Mouse (Mus musculus) adrenal gland (tissue): ENCODE data around the gene Ccdc65.

Experiments used
- intact Hi-C: fragments of 180-260 bp; cut with DNase I; formaldehyde crosslinking; loops from one replicate; pipeline ENCODE4 v1.15.1; 2025
- long read RNA-seq, 2 experiments: library from polyadenylated mRNA; unstranded; transcript quantifications; one replicate each; pipeline ENCODE4 v2.0.0; 2020; ENCODE audit warnings: borderline replicate concordance in 1 of 2; ENCODE audit not compliant: insufficient replicate concordance in 1 of 2

The Ccdc65 gene
- long read RNA-seq, experiment 1, result 0 reads
- long read RNA-seq, experiment 2, result 0 reads

DNA sequence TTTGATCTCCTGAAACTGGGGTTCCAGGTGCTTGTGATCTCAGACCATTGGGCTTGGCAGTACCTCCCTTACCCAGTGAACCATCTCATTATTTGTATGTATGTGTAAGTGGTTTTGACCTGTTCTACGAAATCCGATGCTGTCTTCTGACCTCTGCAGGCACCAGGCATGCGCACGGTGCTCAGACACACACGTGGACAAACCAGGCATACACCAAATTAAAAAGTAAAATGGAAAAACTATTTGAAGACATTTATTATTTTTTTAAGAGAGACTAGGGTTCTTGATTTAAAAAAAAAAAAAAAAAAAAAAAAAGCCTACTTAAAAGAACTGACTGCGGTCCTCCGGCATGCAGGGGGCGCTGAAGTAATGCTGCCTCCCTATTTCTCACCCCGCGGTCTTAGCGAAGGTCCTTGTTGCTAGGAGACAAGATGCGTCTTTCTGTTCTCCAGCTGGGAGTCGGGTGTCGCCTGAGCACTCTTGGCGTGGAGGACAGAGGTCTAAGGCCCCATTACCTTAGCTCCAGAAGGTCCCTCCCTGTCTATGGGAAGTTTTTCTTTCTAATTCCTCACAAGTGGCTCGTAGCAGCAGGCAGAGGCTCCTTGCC is at the start of gene Ccdc65:
TSS of gene Ccdc65 (plus strand) at position 442 of the 607 bp plus-strand sequence.
- intact Hi-C loops, result no loop called here

DNA sequence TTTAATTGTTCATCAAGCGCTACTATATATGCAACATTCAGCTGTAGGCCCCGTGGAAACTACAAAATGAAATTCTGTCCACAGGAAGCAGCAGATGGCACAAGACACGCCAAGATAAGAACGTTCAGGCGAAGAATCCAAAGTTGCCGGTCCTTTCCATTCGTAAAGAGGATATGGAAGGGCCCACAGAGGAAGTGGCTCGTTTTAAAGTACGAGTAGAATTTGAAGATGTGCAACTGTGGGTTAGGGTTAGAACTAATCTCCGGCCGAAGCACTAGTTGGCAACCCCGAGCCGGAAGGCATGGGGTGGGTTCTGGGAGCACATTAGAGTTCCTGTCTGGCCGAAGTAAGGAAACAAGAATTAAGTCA is 45.8 kb upstream of the Ccdc65 start:
- intact Hi-C loops, result loop anchor here (5.0 kb wide), 2 partner anchors 125 to 145 kb away; partner anchors contain the start of genes Ddn and Wnt1

DNA sequence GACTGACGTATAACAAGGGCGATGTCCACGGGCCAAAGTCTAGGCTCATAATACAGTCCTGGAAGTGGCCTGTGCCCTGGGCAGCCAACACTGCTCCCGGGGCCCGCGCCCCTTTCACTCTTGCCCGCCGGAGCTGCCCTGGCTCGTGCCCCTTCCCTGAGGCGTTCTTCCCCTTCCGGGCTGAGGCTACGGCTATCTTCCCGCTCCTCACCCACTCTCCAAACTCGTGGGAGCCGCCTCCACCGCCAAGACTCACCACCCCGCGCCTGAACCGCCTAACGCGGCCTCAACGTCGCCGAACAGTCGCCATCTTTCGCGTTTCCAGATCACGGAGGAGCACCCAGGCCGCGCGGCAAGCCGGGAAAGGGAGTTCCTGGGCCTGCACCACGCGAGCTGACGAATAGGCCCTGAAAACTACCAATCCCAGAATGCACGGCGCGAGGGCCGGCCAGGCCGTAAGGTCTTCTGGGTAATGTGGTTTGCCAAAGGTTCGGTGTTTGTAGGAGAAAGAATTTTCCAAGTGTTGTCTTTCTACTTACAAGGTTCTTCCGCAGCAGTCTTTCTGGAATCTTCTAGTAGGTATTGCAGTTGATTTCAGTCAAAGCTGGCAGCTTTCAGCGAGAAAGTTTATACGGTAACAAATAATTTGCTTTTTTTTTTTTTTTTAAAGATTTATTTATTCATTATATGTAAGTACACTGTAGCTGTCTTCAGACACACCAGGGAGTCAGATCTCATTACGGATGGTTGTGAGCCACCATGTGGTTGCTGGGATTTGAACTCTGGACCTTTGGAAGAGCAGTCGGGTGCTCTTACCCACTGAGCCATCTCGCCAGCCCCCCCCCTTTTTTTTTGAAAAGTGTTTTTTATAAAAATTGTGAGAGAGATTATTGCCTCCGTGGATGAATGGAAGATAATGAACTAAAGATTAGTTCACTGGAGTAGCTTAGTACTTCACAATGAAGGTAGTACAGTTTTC is 45.2 kb upstream of the Ccdc65 start, which contains the start of gene Ddx23:
TSS of gene Ddx23 (minus strand) at position 328 of the 979 bp plus-strand sequence.
- intact Hi-C loops, result loop anchor here (5.0 kb wide), 2 partner anchors 124 to 144 kb away; partner anchors contain the start of genes Ddn and Wnt1

DNA sequence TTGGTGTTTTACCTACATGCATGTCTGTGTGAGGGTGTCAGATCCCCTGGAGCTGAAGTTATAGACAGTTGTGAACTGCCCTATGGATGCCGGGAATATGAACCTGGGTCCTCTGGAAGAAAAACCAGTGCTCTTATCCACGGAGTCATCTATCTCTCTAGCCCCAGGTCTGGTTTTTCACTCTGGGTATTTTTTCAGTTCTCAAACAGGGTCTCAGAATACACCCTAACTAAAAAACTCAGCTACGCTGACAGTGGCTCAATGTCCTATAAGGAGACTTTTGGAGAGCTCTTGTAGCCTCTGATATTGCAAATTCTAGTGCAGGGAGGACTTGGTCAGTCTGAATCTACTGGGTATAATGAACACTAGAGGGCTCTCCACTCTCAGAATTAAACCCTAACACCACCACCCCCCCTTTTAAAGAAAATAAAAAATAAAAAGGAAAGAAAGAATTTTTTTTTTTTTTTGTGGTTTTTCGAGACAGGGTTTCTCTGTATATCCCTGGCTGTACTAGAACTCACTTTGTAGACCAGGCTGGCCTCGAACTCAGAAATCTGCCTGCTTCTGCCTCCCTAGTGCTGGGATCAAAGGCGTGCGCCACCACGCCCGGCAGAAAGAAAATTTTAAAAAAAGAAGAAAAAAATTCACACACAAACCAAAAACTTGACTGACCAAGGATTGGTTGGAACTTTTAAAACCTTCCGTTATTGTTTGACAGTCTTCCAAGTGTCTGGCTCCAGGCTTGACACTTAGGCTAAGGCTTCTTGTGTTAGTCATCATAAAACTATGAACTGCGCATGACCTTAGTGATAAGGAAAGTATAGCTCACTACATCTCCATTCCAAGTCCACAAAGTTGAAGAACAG is 43.7 kb upstream of the Ccdc65 start:
- intact Hi-C loops, result loop anchor here (2.0 to 5.0 kb wide), 3 partner anchors 35 to 143 kb away; partner anchors contain the start of genes Ddn and Wnt1

DNA sequence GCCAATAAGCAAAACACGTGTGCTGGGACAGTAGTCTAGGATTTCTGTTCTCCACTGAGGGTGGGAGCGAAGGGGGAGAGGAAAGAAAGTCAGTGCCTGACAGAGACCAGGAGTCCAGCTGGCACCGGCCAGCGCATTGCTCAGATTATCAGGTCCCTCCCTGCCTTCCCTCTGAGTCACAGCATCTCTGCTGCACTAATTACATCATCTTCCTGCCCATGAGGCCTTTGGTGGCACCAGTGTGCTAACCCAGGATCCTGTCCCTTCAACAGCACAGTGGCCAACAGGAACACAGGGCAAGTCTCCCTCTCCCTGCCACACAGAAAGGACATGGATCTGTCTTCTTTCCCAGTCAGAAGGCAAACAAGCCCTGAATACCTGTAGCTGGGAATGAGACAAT is 35.4 kb upstream of the Ccdc65 start:
- intact Hi-C loops, result no loop called here

DNA sequence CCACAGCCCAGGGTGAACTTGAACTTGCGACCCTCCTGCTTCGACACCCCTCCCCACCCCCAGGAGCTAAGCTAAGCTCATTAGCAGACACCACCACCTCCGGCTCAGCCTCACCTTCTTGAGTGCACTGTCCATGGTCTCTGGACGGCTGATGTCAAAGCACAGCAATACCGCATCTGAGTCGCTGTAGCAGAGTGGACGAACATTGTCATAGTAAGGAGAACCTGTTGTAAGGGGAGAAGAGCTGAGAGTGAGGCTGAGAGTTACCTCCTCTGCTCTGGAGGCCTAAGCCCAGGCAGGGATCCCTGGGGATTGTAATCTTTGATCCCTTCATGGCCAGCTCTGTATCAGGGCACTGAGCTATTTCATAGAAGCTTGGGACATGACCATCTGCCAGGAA is 34.3 kb upstream of the Ccdc65 start:
- intact Hi-C loops, result no loop called here

DNA sequence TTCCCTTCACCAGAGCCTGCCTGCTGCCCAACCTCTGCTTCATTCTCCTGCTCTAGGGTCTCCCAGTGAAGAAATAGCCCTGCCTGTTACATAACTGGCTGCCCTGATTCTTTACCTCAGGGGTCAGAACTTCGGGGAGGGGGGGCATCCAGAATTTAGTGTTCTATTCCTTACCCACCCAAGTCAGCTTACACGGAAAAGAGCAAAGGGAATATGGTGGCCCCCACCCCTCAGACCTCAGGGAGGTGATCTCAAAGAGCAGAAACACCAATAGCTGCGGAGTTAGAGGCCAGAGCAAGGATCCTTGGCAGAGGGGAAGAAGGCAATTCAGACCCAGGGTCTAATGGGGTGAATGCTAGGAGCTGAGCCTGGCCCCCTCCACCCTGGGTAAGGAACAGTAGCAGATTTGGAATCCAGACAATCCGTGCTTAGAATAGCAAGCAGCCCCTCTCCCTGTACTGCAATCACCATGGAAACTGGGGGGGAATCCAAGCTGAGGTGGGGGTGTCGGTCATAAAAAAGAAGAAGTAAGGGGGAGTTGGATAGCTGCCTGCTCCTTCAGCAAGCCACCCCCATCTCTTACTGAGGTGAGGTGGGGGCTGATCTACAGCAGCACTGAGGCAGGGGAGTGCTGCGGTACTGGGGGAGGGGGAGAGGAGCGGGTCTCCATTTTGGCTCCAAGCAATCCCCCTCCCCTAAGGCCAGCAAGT is 33.6 kb upstream of the Ccdc65 start:
- intact Hi-C loops, result no loop called here

DNA sequence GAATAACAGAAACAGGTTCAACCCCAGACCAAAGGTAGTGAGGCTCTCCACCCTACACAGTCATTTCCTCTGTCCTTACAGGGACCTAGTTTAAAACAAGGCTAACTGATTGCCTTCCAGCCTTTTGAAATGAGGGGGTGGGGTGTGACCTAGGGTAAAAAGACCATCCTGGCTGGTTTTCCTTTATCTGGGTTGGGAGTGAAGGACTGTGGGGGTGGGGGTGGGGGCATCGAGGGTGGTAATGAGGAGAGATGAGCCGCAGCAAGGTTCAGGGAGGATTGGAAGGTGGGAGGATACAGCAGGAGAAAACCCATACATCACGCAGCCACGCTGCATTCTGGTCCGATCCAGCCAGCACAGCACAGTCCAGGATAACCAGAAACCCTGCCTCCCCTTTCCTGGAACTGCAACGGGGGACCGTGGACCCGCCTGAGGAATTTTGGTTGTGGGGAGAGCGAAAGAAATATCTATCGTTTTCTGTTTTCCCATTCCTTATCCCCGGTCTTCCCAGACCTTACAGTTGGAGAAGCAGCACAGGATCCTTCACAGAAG is 32.9 kb upstream of the Ccdc65 start:
- intact Hi-C loops, result no loop called here

DNA sequence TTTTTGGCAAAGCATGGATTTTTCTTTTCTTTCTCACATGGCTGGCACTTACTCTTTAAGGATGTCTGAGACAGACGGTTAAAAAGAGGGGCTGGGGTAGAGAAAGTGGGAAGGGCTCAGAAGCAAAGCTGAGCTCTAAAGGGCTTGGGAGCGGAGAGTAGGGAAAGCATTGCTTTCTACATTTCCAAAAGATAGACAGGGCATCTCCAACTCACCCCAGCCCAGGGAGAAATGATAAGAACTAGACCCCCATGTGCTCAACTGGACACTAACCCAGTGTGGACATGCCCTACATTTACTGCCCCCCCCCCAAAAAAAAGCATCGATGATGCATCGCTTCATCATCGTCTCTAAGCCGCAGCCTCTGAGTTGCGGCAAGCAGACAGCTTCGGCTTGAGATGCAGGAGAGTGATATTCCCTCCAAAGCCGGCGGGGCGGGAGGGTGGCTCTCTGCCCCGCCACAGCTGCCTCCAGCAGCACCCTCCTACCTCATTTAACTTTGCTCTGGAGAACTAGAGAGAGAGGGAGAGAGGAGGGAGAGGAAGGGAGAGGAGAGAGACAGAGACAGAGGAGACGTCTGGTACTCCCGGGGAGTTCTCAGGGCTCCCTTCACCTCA is 32.3 kb upstream of the Ccdc65 start:
- intact Hi-C loops, result no loop called here

DNA sequence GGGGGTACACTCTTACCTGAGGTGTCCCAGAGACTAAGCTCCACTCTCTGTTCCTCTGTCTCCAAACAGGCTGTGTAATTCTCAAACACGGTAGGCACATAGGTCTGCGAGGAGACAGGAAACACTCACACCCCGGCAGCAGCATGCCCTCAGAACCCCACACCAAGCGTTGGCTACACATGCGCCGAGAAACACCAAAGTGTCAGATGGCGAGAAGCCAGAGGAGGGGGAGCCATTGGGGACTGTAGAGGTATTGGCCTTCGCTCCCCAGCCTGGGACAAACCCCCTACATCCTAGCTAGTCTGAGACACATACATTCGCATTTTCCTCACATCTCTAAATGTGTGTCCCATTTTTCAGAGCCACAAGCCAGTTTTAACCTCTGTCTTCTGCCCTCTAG is 31.5 kb upstream of the Ccdc65 start:
- intact Hi-C loops, result no loop called here

DNA sequence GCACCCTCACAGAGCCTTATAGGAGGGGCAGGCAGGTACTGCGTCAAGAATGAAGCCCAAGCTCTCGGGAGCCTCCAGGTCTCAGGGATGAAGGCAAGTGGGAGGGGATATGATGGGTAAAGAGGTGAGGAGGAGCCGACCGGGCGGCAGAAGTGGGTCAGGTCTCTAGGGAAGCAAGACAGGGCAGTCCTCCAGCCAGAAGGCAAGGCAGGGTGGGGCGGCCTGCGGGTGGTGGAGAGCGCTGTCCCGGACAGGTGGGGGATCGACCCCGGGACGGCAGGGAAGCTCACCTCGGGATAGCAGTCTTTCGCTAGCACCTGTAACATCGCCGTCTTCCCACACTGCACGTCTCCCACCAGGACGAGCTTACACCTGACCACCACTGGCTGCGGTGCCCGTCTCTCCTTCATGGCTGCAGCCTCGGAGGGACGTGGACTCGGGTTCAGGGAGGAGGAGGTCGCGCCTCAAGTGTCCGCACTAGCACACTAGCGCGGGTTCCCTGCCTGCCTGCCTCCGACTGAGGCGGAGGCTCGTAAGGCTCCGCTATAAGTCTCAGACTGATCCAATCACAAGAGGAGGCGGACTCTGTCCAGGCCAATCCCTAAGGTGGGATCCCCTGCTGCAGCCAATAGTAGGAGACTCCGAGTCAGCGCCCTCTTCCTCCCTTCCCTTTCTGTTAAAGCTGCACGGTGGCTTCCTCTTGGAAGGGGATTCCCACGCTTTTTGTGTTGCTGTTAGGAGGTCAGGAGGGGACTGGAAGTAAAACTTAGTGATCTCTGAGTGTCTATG is 30.9 kb upstream of the Ccdc65 start, which contains the start of gene Rnd1:
TSS of gene Rnd1 (minus strand) at position 522 of the 789 bp plus-strand sequence.
- intact Hi-C loops, result no loop called here

DNA sequence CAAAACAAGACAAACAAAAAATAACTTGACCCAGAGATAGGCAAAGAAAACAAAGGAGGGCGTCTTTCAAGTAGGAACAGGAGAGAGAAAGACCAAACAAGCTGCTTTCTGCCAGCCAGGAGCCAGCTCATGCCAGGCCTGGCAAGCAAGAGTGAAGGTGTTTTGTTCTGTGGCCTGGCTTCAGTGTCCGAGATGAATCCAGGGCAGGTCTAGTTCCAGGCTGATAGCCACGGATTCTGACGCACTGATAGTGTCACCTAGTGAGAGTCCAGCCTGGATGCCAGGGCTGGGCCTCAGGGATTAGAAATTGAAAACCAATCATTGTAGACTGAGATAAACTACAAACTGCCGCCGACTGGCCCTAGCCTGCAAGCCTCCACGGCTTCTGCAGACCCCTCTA is 30.0 kb upstream of the Ccdc65 start:
- intact Hi-C loops, result no loop called here

DNA sequence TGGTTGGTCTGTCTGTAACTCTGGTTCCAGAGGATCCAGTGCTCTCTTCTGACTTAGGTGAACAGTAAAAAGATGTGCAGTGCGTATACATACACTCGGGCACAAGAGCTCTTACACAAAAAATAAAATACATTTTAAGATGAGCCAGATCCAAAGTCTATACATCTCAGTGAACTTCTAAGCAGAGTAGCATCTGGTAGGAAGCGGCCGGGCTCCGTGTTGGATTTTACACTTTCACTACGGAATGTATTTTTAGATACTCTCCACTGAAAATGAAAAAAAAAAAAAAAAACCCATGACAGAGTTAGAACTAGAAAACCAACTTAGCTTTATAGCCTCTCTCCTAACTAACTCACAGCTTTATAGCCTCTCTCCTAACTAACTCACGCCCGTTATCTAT is 27.3 kb upstream of the Ccdc65 start:
- intact Hi-C loops, result no loop called here

DNA sequence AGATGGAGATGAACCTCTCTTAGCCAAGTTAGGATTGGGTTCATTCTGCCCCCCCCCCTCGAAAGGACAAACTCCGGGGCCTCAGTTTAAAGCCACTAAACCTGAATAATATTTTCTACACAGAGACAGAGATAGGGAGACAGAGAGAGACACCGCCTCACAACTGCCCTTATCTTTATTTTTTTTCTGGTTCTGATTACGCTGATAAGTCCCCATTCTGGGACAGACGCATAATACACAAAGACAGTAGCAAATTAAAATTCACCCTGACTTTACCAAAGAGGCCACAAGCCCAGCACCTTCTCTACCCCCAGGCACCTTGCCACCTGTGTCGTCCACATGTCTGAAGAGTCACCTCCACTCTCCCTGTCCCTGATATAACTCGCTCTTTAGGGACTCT is 26.4 kb upstream of the Ccdc65 start:
- intact Hi-C loops, result no loop called here

DNA sequence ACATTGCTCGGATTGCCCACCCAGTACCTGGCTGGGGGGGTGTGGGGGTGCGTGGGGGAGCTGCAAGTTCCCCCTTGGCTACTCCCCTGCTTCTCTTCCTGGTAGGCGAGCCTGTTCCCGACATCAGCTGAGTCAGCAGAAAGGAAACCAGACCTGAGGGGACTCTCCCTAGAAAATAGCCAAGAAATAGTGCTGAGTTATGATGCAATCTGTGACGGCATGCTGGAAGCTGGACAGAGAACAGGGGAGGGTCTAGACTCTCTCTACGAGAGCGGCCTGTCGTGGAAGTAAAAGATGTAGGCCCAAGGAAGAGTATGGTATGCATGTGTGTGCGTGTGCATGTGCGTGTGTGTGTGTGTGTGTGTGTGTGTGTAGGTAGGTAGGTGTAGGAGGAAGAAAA is 24.8 kb upstream of the Ccdc65 start:
- intact Hi-C loops, result no loop called here

DNA sequence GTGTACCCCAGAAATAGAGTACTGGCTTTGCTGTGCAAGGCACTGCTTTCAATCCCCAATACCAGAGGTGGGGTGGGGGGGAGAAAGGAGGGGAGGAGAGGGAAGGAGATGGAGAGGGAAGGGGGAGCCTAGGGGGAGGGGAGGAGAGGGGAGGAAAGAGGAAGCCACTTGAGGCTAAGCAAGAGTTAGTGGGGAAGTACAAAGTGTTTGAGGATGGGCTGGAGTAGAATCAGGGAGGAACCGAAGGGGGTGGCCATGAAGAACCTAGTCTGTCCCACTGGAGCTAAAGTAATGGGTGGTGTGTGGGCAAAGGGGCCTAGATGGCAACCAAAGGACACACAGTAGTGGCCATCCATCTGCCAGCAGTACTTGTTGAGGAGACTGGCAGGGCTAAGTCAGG is 24.3 kb upstream of the Ccdc65 start:
- intact Hi-C loops, result no loop called here

DNA sequence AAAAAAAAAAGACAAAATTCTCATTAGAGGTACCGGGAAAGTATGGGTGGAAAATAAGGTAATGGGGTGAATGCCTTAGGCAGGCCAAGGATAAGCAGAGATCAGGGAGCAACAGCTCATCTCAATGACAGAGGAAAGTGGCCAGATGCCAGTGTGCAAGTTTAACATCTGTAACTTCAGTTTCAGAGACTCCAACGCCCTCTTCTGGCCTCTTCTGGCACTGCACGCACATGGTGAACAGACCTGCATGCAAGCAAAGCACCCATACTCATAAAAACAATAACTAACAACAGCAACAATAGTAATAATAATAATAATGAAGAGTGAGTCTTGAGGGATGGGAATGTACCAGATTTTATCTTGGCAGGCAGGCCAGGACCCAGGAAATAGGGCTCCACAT is 22.1 kb upstream of the Ccdc65 start:
- intact Hi-C loops, result no loop called here

DNA sequence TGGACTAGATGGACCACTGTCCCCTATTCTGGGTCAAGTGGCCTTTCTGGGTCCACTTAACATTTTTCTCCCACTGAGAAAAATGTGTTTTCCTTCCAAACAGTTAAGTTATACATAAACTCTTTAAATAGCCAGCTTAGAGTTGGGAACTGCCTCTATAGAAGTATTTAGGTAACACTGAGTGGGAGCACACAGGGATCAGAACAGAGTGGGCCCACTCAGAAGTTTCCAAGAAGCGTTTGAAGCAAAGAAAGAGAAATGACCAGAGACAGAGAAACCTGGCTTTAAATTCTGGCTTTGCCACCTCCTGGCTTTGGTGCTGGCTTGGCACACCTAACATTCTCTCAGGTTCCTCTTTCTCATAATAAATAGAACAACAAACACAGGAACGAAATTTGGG is 18.3 kb upstream of the Ccdc65 start:
- intact Hi-C loops, result no loop called here
